Mouse (Mus musculus): ENCODE data around the gene Aida.

- TF ChIP-seq CTCF (IDR thresholded peaks at IDR 0.05; ENCODE audit: low read depth) (no peak), EP300 (IDR thresholded peaks at IDR 0.05; ENCODE audit: low read depth) (no peak)
Measured at GRCm38 (mm10) chr1:183299161-183299560, 2.8 kb downstream of the Aida start.

All from liver, embryonic 14.5 days (tissue).